Mouse (Mus musculus) fibroblast of lung, adult 2 months (primary cell): ENCODE results near the gene Fhit.

Experiments
- DNase-seq: peaks from one replicate; pipeline ENCODE4 v3.0.0-alpha.2; 2011; ENCODE audit warnings: low read depth

Fhit gene

GRCm38 (mm10) chr14:10345905-10346304 lies 815.9 kb downstream of the Fhit start:
- DNase-seq: no peak

GRCm38 (mm10) chr14:10344064-10344463 lies 817.8 kb downstream of the Fhit start:
- no peak for DNase-seq

- no peak for DNase-seq
These were observed 845.1 kb downstream of the Fhit start for GRCm38 (mm10) chr14:10316764-10317163.

DNA sequence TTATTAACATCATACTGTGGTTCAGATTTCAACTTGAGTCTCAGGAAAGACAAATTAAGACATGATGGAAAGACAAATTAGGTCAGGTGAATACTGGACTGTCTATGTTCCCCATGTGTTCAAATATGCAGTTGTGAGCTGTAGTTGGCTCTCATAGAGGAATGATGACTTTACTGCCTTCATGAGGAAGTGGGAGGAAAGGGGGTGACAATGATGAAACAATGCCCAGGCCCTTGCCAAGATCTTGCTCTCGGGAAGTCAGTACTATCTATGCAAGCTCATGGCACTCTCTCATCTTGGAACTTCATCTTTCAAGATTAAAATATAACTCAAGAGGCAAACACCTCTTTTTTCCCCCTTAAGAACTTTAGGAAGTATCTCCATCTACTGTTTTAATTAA lies 849.6 kb downstream of the Fhit start:
- no peak for DNase-seq

DNA sequence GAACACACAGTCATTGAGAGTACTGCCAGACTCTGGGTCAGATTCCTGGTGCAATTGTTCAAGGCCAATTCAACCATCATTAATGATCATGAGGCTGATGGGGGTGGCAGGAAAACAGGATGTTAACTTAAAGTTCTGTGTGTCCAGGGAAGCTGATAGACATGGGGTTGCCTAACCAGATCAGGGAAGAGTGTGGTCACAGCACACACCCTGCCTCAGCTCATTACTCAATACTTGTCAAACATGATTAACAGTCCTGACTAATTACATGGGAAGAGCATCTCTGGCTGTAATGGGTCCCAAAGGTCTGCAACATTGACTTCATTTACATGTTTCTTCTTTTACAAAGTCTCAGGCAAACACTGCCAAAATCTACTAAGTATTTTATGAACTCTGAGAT lies 856.5 kb downstream of the Fhit start:
- no peak for DNase-seq

- DNase-seq: no peak
These were observed 860.3 kb downstream of the Fhit start for GRCm38 (mm10) chr14:10301497-10301896.

- no peak for DNase-seq
These were observed 860.9 kb downstream of the Fhit start for GRCm38 (mm10) chr14:10300914-10301313.

- no peak for DNase-seq
These were observed 862.8 kb downstream of the Fhit start for GRCm38 (mm10) chr14:10299030-10299429.

GRCm38 (mm10) chr14:10289043-10289442 lies 872.8 kb downstream of the Fhit start:
- no peak for DNase-seq

- no peak for DNase-seq
These were observed 875.8 kb downstream of the Fhit start for GRCm38 (mm10) chr14:10286027-10286426.

DNA sequence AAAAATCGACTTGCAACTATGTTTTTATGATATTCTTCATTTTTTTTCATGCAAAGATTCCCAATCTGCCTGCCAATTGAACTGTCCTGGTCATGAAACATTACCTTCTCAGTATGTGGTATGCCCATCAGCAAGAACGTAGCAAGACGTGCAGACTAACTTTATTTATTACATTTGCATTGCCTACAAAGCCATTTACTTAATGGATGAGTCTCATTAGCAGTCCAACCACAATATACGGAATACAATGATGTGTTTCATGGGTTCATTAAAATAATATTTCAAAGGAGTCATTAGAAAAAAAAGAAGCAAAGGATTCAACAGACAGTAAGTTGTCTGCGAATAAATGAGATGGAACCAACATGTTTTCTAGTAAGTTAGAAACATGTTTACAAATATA lies 933.1 kb downstream of the Fhit start:
- DNase-seq: no peak

- no peak for DNase-seq
These were observed 940.0 kb downstream of the Fhit start for GRCm38 (mm10) chr14:10221847-10222246.

DNA sequence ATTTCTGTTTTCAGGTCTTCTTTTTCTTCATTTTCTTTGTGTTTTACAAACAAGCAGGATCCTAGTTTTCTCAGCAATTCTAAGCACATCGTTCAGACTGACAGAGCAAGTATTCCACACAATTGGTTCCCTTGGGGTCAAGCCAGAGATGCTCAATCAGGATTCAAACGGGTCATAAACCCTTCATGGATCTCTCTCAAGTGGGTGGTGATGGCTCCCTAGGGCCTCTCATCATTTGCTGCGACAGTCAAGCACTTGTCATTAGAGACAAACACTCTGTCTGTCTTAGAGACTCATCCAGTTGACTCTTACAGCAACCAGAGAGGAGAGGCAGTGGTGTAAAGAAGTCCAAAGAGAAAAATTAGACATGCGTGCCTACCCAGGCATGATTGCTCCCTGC lies 948.6 kb downstream of the Fhit start:
- no peak for DNase-seq

DNA sequence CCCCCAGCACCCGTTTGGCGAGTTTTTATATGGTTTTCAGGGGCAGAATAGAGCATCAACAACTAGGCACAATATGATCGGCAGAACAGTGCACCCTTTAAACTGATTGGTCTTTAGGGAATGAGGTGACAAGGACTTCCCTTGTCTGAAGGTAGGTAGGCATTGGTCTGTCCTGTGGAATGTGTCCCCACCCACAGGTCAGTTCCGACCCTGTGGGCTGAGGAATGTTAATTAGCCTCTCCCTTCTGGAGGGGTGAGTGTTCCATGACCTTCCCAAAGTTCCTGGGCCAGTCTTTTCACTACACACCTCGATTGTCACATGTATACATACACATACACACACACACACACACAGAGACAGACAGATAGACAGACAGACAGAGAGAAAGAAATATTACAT lies 950.7 kb downstream of the Fhit start:
- no peak for DNase-seq

- no peak for DNase-seq
These were observed 952.8 kb downstream of the Fhit start for GRCm38 (mm10) chr14:10209007-10209406.

DNA sequence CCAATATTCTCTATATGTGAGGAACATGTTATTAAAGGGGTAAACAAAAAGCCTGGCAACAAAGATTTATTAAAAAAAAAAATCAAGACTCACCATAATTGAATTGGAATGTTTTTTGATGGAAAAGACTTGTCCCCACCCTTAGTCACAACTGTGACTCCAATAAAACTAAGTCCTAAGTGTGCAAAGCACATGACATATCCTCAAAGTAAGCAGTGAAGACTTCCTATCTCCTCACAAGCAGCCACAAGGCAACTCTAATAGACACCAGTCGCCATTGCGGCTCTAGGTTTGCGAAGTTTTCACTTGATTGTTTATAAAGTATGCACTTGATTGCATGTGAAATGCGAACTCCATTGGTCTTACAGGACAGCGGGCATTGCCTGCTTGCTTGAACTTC lies 956.1 kb downstream of the Fhit start:
- no peak for DNase-seq

- no peak for DNase-seq
These were observed 956.5 kb downstream of the Fhit start for GRCm38 (mm10) chr14:10205290-10205689.

- no peak for DNase-seq
These were observed 967.7 kb downstream of the Fhit start for GRCm38 (mm10) chr14:10194130-10194529.

DNA sequence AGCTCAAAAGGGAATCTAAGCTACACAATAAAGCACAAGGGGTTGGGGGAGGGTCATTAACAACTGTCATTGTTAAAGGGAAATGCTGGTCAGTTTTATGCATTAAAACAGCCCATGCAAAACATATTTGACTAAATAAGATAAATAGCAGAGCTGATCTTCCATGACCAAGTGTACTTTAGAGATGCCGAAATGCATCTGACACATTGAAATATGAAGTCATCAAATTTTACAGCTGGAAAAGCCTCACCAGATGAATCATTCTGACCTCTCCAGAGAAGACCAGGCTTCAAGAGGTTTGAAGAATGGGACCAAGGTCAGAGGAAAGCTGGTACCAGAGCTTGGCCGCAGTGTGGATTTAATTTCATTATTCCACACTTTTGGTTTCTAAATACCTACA lies 990.1 kb downstream of the Fhit start:
- no peak for DNase-seq

- DNase-seq: no peak
These were observed 995.0 kb downstream of the Fhit start for GRCm38 (mm10) chr14:10166641-10167429.

- no peak for DNase-seq
These were observed 1012.0 kb downstream of the Fhit start for GRCm38 (mm10) chr14:10149872-10150271.

- no peak for DNase-seq
These were observed 1022.5 kb downstream of the Fhit start for GRCm38 (mm10) chr14:10139311-10139710.

GRCm38 (mm10) chr14:10133873-10134272 lies 1028.0 kb downstream of the Fhit start:
- no peak for DNase-seq

- DNase-seq: no peak
These were observed 1032.2 kb downstream of the Fhit start for GRCm38 (mm10) chr14:10129675-10130074.
